Mouse (Mus musculus) cerebellum, adult 9-11 months (tissue): ENCODE measurements around the gene Cldnd1.

Source experiments
- DNase-seq: peaks from one replicate; pipeline ENCODE4 v3.0.0; 2022

Gene Cldnd1

GRCm38 (mm10) chr16:58727477-58728131, at the start of gene Cldnd1:
Gene Cldnd1 (plus strand): TSS chr16:58727910.
- peak; percentile 97 for DNase-seq

DNA sequence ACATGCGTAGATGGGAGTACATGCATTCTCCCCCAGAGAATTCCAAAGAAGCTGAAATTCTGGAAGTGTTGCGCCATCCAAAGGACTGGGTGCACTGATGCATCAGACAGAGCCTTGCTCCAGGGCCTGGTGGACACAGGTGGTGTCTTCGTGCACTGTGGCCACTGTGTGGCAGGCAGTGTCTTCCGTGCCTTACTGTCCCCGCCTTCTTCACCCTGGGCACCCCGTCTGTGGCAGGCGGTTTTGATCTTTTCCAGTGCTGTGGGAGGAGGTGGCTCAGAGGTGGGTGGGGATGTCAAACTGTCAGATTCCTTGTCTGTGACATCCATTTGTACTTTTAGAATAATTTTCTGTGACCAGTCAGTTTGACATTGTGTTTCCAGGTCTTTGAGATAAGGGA, 49.0 kb upstream of the Cldnd1 start:
- DNase-seq = no peak

DNA sequence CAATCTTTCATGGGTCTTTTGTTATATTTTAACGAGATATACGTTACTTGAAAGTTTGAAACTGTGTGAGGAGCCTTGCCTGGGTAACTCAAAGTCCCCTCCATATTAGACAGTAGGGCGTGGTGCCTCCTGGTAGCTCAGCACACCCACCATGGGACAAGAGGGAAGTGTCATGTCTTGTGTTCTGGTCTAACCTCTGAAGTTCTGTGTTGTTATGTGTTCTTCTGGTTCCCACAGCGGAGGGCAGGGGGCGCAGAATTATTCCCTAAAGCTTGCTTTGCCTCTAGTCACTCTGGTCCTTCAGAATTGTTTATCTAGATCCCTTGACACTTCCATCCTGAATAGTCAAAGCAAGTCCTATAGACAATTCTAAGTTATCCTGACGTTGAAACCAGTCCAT, 45.7 kb upstream of the Cldnd1 start:
- no peak for DNase-seq

GRCm38 (mm10) chr16:58682870-58683269, 44.8 kb upstream of the Cldnd1 start:
- DNase-seq = no peak

DNA sequence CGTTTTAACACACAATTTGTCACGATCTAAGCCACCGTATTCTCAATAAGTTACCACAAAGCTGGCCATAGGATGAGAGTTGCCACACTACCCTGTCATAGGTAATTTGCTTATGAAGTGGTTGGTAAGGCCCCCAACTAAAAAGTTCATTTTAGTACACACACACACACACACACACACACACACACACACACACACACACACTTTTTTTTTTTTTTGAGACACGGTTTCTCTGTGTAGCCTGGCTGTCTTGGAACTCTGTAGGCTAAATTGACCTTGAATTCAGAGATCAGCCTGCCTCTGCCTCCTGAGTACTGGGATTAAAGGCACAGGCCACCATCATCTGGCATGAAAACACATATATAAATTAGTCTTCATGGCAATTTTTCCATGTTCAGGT, 43.8 kb upstream of the Cldnd1 start:
- DNase-seq = no peak

GRCm38 (mm10) chr16:58684537-58684936, 43.2 kb upstream of the Cldnd1 start:
- no peak for DNase-seq

- DNase-seq = no peak
Measured at GRCm38 (mm10) chr16:58685548-58686537, 41.9 kb upstream of the Cldnd1 start.

DNA sequence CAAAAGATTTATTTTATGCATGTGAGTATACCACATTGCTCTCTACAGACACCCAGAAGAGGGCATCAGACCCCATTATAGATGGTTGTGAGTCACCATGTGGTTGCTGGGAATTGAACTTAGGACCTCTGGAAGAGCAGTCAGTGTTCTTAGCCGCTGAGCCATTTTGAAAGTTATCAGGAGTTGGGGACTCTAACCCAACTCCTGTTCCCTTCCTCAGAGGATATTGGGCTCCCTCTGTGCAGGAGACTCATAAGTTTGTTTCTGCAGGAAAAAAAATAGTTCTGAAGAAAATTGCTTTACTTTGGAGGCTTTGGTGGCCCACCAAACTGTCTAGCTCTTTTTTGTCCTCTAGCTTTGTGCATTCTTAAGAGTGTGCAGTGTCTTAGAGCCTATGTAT, 39.2 kb upstream of the Cldnd1 start:
- DNase-seq = no peak

DNA sequence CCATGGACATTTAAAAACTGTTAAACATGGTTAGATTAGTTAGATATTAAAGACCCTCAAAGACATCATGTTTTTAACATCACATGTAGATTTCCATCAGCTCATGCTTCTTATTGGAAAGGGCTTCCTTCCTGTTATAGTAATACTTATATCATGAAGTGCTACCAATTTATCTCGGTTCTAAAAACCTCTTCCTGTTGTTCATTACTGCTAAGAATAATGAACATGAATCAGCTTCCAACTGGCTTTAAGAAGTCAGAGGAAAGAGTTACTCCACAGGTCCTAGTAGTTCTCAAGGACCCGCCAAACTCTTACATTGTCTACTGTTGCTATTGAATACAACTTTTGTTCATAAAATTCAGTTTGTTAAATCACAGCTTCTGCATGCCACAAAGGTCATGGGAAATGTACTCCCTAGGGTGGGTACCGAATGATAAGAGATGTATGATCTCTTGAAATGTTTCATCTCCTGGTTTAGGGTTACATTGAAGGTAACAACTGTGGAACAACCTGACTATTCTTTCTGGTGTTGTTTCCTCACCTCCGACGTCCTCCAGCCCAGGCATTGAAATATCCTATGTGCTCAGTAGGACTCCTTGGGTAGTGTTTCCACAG, 38.0 kb upstream of the Cldnd1 start:
- DNase-seq = no peak

DNA sequence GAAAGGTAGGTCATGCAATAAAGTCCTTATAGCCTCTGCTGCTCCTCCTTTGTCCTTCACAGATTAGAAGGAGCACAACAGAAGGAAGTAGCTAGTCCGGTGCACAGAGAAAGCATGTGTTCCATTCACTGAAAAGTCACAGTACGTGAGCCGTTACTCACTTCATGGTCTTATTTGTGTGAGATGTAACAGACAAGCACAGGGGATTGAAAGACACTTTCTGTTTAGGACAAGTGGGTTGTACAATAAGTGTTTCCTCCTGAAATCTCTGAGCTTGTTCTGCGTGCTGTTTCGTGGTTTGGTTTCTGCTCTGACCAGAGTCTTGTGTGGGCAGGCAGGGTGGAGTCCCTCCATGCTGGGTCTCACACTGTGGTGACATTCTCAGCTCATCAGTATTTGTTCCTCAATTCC, 37.4 kb upstream of the Cldnd1 start:
- DNase-seq = no peak

DNA sequence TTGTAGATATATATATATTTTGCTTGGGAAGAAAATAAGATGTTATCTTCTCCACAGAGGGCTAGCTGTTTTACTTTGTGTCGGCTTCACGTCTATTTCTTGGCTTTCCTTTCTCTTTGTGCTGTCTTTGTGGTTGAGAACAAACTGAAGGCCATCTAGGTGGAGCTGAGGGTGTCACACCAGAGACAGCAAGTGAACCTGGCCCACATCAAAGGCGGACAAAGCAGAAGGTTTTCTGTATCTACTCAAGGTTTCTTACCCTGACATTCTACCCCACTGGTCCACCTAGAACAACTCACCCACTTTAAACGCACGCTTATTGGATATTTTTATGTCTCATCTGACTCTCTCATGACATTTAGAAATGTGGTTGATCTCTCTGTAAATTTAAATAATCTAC, 33.6 kb upstream of the Cldnd1 start:
- no peak for DNase-seq

GRCm38 (mm10) chr16:58696796-58697195, 30.9 kb upstream of the Cldnd1 start:
- no peak for DNase-seq

GRCm38 (mm10) chr16:58697261-58697660, 30.4 kb upstream of the Cldnd1 start:
- no peak for DNase-seq

- DNase-seq = no peak
Measured at GRCm38 (mm10) chr16:58700174-58700573, 27.5 kb upstream of the Cldnd1 start.

GRCm38 (mm10) chr16:58700816-58701424, 26.8 kb upstream of the Cldnd1 start:
- DNase-seq = no peak

GRCm38 (mm10) chr16:58701779-58702178, 25.9 kb upstream of the Cldnd1 start:
- DNase-seq = no peak

DNA sequence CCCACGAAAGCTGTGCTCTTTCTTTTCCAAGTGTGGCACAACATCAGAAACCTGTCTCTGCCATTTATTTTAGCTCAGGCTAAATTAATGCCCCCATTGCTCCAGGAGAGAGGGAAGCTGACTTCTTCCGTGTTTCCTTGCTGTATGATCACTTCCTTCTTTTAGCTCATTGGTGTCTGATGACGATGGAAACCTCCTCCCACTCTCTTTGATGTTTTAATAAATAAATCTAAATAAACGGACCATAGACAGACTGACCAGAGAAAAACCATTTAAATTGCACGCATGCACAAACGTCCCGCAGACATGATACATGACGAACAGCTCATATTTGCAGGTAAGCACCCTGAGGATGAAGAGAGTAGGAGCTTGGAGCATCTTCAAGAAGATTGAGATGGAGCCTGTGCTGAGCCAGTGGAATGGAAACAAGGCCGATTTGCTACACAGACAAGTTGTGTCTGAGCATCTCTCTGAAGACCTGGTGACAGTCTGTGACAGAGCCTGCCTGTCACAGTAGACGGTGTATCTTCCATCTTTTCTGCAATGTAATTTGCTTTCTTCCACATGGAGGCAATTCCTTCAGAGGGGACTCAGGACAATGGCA, 25.3 kb upstream of the Cldnd1 start:
- DNase-seq = no peak

DNA sequence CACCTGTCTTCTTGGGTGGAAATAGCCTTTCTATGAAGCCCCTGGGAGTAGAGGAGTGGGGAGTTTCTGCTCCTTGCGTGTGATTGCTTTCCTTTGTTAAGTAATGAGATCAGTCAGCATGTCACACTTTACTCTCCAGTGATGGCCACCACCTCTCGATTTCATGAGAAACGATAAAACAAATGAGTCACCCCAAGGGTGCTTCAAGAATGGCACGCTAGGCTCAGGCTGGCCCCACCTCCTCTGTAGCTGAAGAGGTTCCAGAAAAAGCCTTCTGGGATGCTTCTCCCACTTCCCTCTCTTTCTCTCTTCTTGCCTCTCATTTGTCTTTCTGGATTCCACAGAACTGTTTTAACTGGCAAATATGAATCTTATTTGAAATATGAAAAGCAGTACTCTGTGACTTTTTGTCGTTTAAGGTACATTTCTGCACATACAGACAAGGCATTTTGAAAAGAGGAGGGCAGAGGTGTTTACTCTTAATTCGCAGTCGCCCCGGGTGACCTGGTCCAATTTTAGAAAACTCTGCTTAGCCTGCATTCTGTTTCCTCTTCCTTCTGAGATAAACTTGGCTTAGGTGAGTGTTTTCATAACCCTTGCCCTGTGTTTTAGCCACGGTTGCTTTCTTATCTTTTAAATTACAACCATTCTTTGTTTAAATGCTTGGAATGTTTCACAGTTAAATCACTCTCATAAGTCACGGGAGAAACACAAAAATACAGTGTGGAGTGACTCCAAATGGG, 24.2 kb upstream of the Cldnd1 start:
- no peak for DNase-seq

- no peak for DNase-seq
Measured at GRCm38 (mm10) chr16:58704999-58705398, 22.7 kb upstream of the Cldnd1 start.

DNA sequence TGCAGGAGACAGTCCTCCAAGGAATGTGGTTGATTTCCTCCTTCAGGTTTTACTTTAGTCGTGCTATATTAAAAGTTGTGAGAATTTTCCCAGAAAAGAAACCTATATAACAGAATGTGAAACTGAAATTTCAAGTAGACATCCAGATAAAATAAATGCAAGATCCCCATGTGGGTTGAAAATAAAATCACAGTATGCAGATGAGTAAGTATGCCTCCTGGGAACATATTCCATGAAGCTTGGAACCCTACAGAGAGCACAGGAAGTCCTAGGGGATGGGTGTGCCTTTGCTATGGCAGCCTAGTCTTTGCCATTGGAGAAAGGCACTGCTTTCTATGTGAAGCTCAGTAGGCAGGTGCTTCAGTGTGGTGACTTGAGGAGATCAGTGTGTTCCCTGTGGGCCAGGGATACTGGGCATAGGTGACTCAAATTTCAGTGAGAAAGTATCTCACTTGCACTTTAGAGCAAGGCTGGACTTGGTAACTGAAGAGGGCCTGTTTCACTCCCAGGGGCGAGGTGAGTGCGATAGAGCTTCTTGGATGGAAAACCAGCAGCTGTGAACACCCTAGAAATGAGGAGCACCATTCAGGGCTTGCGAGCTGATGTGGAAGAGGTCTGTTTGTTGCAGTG, 20.3 kb upstream of the Cldnd1 start:
- no peak for DNase-seq
